Mouse (Mus musculus): ENCODE data around the gene Stfa2l1. TPM values are rescaled to one million over a fixed set of nuclear protein-coding genes. Genes with fewer than 3 reads are reported as not detected.
"Not testable (repeated sequence)": the region's sequence is repeated elsewhere in the genome, so short reads cannot be mapped to it uniquely, and the experiment has no call there.

The Stfa2l1 gene
- total RNA-seq (2021): not detected
- long read RNA-seq, experiment 1: 0 reads
- long read RNA-seq, experiment 2: 0 reads

DNA sequence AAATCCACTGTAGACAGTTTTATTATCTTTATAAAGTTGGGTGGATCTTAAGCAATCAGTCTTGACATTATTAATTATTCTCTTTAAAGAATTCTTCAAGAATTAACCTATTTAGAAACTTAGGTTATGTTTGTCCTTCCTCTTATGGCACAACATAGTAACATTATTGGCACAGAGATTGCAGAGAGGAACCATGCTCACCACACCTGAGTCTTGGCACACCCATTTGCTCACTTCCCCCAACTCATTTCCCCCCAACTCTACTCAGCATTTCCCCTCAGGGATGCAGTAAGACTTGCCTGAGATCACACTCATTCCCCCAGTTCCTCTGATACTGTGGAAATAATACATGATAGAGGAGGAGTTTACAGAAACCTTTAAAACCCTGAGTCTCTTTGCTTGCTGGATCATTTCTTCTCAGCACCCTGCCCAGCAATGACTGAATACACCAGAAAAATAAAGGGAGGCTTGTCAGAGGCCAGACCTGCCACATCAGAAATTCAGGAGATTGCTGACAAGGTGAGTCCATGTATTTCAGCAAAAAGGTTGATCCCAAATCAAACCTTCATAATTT is at the start of gene Stfa2l1:
Gene Stfa2l1, plus strand, starts transcription at position 410 of the 574 bp plus-strand sequence.
- no peak for DNase-seq

- not testable (repeated sequence) for DNase-seq
Measured at GRCm38 (mm10) chr16:36111486-36111885, 45.1 kb upstream of the Stfa2l1 start.

- DNase-seq: not testable (repeated sequence)
Measured at GRCm38 (mm10) chr16:36115751-36116150, 40.9 kb upstream of the Stfa2l1 start.

DNA sequence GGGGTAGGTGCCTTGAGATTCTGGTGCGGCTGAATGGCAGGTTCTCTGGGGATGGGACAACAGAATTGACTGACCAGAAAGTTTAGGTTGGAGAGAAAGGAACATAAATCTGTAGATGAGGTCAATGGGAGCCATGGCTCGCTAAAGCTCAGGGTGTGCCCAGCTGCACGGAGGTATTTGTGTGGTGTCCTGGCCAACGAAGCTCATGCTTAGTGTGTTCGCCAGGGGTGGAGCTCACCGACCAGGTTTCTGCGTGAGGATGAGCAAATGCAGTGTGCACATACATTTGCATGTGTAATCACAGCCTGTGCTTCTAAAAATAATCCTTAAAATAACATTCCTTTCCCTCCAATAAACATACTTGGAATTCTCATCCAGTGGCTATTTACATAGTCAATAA is 28.5 kb upstream of the Stfa2l1 start:
- no peak for DNase-seq

DNA sequence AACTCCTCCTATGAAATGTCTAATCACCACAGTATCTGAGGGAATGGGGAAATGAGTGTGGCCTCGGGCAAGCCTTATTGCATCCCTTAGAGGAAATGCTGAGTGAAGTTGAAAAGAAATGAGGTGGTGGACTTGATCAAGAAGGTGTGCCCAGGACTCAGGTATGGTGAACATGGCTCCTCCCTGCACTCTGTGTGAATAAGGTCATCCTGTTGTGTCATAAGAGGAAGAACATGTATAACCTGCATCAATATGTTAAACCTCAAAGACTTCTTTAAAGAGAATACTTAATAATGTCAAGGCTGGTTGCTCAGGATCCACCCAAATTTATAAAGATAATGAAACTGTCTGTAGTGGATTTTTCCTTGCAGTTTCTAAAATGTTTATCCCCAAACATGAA is 25.5 kb upstream of the Stfa2l1 start, which contains the start of gene Csta1:
Gene Csta1, minus strand, starts transcription at position 101 of the 400 bp plus-strand sequence.
- no peak for DNase-seq

GRCm38 (mm10) chr16:36138201-36138600 is 18.4 kb upstream of the Stfa2l1 start:
- no peak for DNase-seq

DNA sequence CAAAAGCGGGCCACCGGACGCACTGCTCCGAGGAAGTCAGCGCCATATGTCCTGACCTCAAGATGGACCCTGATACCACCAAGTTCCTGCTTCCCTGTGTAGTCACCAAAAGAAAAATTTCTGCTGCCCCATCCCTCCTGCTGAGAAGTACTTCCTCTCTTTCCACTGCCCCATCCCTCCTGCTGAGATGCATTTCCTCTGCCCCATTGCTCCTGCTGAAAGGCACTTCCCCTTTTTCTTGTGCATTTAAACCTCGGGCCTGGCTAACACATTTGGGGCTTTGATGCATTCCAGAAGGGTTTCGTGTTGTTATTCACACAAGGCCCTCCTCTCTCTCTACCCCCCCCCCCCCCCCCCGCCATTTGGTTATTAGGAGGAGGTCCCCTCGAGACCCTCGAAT is 11.2 kb downstream of the Stfa2l1 start:
- not testable (repeated sequence) for DNase-seq

DNA sequence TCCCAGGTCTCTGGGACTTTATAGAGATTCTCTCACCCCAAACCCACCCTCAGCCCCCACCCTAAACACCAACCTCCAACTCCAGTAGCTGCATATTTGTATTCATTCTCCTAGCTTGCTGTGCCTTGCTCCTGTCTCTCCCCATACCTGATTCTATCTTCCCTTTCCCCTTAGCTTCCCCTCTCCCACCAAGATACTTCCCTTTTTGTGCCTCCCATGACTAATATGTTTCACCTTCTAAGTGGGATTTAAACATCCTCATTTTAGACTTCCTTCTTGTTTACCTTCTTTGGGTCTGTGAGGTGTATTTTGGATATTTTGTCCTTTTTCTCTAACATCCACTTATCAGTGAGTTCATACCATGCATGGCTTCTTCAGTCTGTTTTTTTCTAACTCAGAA is 19.5 kb downstream of the Stfa2l1 start:
- no peak for DNase-seq

- no peak for DNase-seq
Measured at GRCm38 (mm10) chr16:36179910-36180309, 23.3 kb downstream of the Stfa2l1 start.

DNA sequence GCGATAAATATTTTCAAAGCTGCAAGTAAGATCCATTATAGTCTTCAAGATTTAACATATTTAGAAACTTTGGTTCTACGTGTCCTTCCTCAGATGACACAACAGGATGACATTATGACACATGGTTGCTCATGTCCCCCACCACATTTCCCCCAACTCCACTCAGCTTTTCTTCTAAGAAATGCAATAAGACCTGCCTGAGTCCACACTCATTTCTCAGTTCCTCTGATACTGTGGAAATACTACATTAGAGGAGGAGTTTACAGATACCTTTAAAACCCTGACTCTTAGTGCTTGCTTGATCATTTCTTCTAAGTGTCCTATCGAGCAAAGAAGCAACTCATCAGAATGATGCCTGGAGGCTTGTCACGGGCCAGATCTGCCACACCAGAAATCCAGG is 27.3 kb downstream of the Stfa2l1 start, which contains the start of gene Gm5483:
Gene Gm5483, plus strand, starts transcription at position 301 of the 400 bp plus-strand sequence.
- not testable (repeated sequence) for DNase-seq

DNA sequence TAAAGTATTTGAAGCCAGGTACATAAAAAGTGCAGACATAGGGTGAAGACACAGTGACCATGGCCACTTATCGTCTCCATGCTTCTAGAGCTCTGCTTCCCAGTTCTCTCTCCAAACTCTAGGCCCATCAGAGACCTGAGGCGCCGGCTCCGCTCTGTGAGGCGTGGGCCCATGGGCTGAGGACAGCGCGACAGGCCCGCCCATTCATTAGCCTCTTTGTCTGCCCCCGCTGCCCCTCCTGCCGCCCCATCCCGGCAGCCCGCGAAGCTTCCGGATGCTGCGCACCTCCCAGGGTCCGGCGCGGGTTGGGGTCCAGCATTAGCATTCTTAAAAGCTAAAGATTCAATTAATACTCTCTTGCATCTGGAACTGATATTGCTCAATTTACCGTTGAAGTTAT is 42.6 kb downstream of the Stfa2l1 start:
- DNase-seq: no peak

GRCm38 (mm10) chr16:36203846-36204245 is 47.2 kb downstream of the Stfa2l1 start:
- no peak for DNase-seq

DNA sequence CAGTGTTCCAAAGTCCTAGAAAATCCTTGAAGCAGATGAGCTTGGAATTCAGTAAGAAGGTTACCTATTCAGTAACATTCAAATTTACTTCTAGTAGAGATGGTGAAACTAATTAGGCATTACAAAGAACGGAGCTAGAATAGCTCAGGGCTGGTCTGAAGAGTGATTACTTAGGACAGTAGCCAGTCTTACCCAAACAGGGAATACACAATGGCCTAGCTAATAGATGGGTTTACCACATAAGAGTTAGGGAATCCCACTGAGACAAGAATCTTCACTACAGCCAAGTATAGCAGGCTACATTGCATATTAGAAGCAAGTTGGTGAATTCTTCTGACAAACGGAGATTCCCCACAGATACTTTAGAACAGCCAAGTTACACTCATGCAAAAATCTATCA is 49.1 kb downstream of the Stfa2l1 start:
- DNase-seq: not testable (repeated sequence)

DNA sequence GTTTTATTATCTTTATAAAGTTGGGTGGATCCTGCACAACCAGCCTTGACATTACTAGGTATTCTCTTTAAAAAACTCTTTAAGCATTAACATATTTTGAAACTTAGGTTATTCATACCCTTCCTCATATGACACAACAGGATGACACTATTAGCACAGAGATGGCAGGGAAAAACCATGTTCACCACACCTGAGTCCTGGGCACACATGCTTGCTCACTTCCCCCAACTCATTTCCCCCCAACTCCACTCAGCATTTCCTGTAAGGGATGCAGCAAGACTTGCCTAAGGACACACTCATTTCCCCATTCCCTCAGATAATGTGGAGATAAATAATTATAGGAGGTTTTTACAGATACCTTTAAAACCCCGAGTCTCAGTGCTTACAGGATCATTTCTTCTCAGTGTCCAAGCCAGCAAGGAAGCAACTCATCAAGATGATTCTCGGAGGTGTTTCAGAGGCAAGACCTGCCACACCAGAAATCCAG is 53.4 kb downstream of the Stfa2l1 start, which contains the start of gene Gm5416:
Gene Gm5416, plus strand, starts transcription at position 437 of the 487 bp plus-strand sequence.
- DNase-seq: no peak

Other genes with a start within 250 kb of the Stfa2l1 start
- 10 to 100 TPM; 15.0 to 16.2 TPM for gene Parp9, start 218.3 kb upstream of the Stfa2l1 start, total RNA-seq (2021)
- gene Dtx3l, start 217.7 kb upstream of the Stfa2l1 start, total RNA-seq (2021): 10 to 100 TPM in 1 of 2 experiments, 1 to 10 TPM in 1; 9.1 to 10.9 TPM
- 10 to 100 TPM; 70.0 to 85.0 TPM for gene Kpna1, start 178.1 kb upstream of the Stfa2l1 start, total RNA-seq (2021)
- gene Wdr5b, start 115.6 kb upstream of the Stfa2l1 start, total RNA-seq (2021): 1 to 10 TPM; 4.2 TPM
- gene Fam162a, start 85.2 kb upstream of the Stfa2l1 start, total RNA-seq (2021): 100 to 1,000 TPM; 140 to 185 TPM
- gene Ccdc58, start 85.1 kb upstream of the Stfa2l1 start, total RNA-seq (2021): 10 to 100 TPM; 40.4 to 55.3 TPM
- not detected for gene Csta1, start 25.6 kb upstream of the Stfa2l1 start, total RNA-seq (2021)
- gene Gm5483, start 27.4 kb downstream of the Stfa2l1 start, total RNA-seq (2021): not detected
- not detected for gene Gm5416, start 53.6 kb downstream of the Stfa2l1 start, total RNA-seq (2021)
- 1 to 10 TPM in 1 of 2 experiments, not detected in 1; 1.6 TPM for gene 2010005H15Rik, start 64.7 kb downstream of the Stfa2l1 start, total RNA-seq (2021)
- gene Stfa1, start 120.1 kb downstream of the Stfa2l1 start, total RNA-seq (2021): not detected
- gene BC117090, start 177.5 kb downstream of the Stfa2l1 start, total RNA-seq (2021): not detected
- gene BC100530, start 210.9 kb downstream of the Stfa2l1 start, total RNA-seq (2021): not detected